Mouse (Mus musculus): Measurements from ENCODE around the gene Wdr11.

DNA sequence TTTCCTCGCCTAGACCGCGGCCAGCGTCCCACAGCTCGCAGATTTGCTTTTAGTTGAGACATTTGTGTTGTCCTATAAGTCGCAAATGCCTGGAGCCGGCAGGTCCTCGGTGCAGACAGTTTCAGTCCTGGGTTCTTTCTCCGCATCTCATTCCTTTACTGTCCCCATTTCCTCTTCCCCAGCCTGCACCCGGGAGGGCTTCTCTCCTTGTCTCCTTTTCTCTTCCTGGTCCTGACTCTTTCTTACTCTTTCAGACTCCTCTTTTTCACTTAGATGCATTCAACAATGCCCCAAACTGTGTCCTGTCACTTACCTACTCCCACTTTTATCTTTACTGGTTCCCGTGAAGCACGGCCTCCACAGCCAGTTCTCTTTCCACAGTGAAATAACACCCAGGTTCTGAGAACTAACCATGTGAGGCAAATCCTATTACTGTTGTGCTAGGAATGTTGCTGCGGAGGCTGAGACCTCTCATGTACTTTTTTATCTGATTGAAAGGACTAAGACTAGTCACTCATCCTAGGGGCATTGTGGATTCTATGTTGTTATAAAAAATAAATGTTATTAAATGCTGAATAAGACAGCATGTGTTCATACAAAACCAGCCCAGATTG lies 576 bp downstream of the Wdr11 start:
- TF ChIP-seq EP300 (IDR thresholded peaks at IDR 0.05; ENCODE audit: low read length), result no peak
- no peak for TF ChIP-seq CHD2 (IDR thresholded peaks at IDR 0.05; ENCODE audit: low read length)
- peak; percentile 11; the same call in 1 of the 2 replicates for TF ChIP-seq POLR2A (IDR thresholded peaks at IDR 0.05; ENCODE audit: low read depth, low read length)
- TF ChIP-seq CTCF (conservative IDR thresholded peaks at IDR 0.05 in 1 of 2, IDR thresholded peaks at IDR 0.05 in 1 of 2; ENCODE audit: low read depth in 2 of 2, low read length in 2 of 2), result no peak
- TF ChIP-seq JUND (conservative IDR thresholded peaks at IDR 0.05; ENCODE audit: low read depth, low read length), result no peak
